ENCODE assay signal across 24 mouse cellular contexts in the genomic region with DNA sequence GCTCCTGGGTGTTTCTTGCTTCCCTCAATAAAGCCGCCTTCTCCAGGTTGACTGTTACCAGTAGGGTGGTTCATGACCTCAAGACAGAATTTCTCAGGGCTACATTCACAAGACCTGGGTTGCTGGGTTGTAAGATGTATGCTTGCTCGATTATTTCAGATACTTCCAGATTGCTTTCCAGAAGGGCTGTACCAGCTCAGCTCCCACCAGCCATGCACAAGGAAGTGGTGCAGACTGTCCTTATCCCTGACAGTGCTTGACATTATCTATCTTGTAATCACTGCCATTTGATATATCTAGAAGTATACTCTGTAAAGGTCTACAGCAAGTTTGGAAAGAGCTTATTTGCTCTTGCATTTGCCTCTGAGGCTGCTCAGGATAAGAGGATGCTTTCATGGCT.
DNase-seq lines count a peak whose midpoint lies in the region; TF ChIP-seq lines count a peak whose summit lies in the region.
"Had no signal": no experiment of that assay in that cellular context is flagged by ENCODE, and none has a peak within 500 bp of the region (broad histone marks: within the 10 kb centered on the region; RNA-seq: fewer than 3 reads in every experiment).

No protein-coding gene starts in this region.

- TF ChIP-seq POLR2A in cortical plate, adult 2 months (IDR thresholded peaks at IDR 0.05; ENCODE audit: extremely low read depth, insufficient read depth, low read length): no peak

- peaks cover 4% of the 10 kb centered on the region; the same call in 1 of the 2 replicates for H3K4me1 ChIP-seq in cortical plate, adult 2 months (ENCODE audit: control insufficient read depth, insufficient read depth, low read length)
- H3K4me1 ChIP-seq: embryonic facial prominence, embryonic 12.5 days; embryonic facial prominence, embryonic 15.5 days; heart, embryonic 12.5 days; heart, embryonic 15.5 days had no signal

- no peak for TF ChIP-seq CTCF in cortical plate, adult 2 months (IDR thresholded peaks at IDR 0.05; ENCODE audit: extremely low read depth, insufficient read depth, low read length)

- H3K4me3 ChIP-seq in cortical plate, adult 2 months (ENCODE audit: insufficient read depth, low read length): no peak overlapping the region
- H3K4me3 ChIP-seq: embryonic facial prominence, embryonic 12.5 days; embryonic facial prominence, embryonic 15.5 days; gastrocnemius, adult 2 months; heart, embryonic 12.5 days; heart, embryonic 15.5 days had no signal

- H3K27ac ChIP-seq in cortical plate, adult 2 months (ENCODE audit: insufficient read depth, low read length): peak overlapping the region; percentile 64; the same call in 1 of the 2 replicates
- H3K27ac ChIP-seq: embryonic facial prominence, embryonic 12.5 days; embryonic facial prominence, embryonic 15.5 days; gastrocnemius, adult 2 months; heart, embryonic 15.5 days; hindbrain, embryonic 14.5 days; hindbrain, postnatal 0 days had no signal

- peak; percentile 19 to 68 for DNase-seq in layer of hippocampus, adult 18-20 months (ENCODE audit: low spot score in 2 of 2)
- no peak for DNase-seq in layer of hippocampus, postnatal 25 days (ENCODE audit: extremely low spot score in 1 of 2, low spot score in 1 of 2)
- peak; percentile 29 for DNase-seq in brain, adult 2 months (ENCODE audit: low read depth, low spot score)
- peak; percentile 12 to 34 for DNase-seq in layer of hippocampus, postnatal 36 days
- DNase-seq in embryo, embryonic 9.5 days (ENCODE audit: extremely low spot score): no peak
- DNase-seq: adrenal gland, adult 8-10 months; adrenal gland, postnatal 25 days; cerebellum, adult 11 months; cerebellum, adult 8-10 months; cerebellum, postnatal 10 days; cerebellum, postnatal 36 days; forebrain, postnatal 0 days; gastrocnemius, adult 2 months; gastrocnemius, postnatal 14 days; heart, adult 18-20 months; heart, postnatal 14 days; heart, postnatal 4 days had no signal

Comparison
In these comparisons a context has a peak if more than half of its experiments do, and no peak if none do; other contexts are left out.
1. DNase-seq: peak in layer of hippocampus, adult 18-20 months (2 of 2), brain, adult 2 months (single experiment) and layer of hippocampus, postnatal 36 days (2 of 2); none in layer of hippocampus, postnatal 25 days (0 of 2) and embryo, embryonic 9.5 days (single experiment).